Mouse (Mus musculus): ENCODE measurements around the gene Nfya. TPM values are rescaled to one million over a fixed set of nuclear protein-coding genes. Genes with fewer than 3 reads are reported as not detected.

Nfya gene
- polyA plus RNA-seq (2017; shearing (Covaris generic)) = 4.6 TPM

DNA sequence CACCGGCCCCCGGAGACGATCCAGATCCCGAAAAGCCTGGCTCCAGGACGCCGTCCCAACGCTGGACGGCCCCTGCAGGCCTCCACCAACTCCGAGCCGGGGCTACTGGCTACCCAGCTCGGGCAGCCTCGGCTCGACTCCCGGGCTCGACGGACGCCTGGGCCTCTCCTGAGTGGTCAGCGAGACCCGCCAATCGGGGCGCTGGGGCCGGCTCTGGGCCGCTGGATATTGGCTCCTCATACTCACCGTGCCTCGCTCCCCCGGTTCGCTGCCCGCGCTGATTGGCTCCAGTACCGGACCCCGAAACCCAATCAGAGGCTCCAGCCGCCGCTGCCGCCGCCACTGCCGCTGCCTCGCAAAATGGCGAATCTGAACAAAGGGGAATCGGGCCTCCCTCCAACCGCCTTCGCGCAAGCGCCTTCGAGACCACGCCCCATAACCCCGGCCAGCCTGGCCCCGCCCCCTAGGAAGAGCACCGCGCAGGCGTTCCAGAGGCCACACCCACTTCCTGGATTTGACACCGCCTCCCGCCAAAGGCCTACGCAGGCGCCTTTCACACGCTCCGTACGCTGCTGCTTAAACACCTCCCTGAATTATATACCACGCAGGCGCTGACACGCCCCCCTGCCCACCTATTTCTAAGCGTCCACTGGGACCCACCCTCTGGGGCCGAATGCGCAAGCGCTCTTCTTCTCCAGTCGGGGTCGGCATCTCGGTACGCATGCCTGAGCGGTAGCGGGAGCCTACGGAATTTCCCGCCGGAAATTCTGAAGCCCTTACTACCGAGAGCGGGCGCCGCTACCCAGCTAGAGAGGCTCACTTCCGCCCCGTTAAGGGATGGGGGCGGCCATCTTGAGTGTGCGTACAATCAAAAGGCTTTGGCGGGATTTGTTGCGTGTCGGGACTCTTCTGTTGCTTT is at the start of gene Nfya, which contains the start of gene Oard1:
Gene Nfya, minus strand, starts transcription at position 527 of the 919 bp plus-strand sequence.
Gene Oard1, plus strand, starts transcription at position 635 of the 919 bp plus-strand sequence.

DNA sequence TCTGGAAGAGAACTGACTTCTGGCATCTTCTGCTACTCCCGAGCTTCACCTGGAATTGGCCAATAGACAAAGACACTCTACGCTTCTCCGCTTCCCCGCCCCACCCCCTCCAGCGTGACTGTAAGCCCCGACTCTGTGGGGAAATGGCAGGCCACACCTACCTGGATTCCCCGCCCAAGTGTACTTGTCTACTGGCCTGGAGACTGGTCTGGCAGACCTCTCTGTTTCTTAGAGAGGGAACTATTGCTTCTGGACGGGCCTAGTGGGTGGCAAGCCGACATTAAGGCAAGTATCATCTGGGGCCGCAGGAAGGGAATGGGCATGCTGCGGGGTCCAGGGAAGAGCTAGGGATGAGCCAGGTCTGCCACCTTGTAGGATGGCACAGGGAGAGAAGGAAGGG is 45.0 kb upstream of the Nfya start, which contains the start of gene Unc5cl:
Gene Unc5cl, plus strand, starts transcription at position 214 of the 400 bp plus-strand sequence.

DNA sequence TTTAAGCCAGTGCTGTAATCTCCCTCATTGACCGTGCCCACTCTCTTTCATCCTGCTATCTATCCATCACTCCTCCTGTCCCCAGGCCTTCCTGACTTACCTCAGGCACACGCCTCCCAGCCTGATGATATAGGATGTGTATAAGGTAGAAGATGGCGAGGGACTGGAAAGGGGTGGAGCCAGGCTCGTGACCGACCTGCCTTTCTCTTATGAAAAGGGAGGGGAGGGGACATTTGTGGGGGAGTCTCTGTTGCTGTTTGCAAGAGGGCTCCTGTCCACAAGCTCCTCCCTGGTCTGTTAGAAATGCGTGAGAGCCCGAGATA is 41.6 kb upstream of the Nfya start, which contains the start of gene Tspo2:
Gene Tspo2, minus strand, starts transcription at position 170 of the 323 bp plus-strand sequence.

DNA sequence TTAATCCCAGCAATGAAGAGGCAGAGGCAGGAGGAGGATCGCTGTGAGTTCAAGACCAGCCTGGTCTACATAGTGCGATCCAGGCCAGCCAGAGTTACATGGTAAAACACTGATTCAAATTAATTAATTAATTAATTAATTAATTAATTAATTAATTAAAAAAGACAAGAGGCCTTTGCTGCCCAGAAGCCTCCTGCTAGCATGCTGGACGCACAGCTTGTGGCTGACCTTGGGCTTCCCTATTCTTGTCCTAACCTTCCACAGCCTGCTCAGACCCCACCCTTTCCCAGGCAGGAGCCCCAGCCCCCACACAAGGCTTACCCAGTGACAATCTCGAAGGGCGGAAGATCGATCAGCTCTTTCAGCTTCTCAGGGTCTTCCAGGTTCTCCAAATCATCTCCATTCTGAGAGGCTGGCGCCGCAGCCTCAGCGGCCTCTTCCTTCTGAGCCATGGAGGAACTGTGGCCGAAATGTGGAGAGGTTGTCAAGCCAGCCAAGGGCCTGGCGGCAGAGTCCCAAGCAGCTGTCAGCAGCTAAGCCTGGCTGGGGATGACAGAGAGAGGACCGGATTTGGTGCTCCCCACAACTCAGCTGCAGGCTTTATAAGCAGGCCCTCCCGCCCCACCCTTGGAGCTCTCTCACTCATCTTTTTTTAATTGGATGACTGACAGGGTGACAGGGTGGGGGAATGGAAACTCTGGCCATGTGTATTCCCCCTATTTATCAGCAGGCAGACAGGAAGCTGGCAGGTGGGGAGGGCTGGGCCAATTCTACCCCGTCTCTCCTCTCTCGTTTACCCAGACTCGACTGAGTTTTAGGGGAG is 22.7 kb upstream of the Nfya start, which contains the start of gene Apobec2:
Gene Apobec2, minus strand, starts transcription at position 773 of the 823 bp plus-strand sequence.

DNA sequence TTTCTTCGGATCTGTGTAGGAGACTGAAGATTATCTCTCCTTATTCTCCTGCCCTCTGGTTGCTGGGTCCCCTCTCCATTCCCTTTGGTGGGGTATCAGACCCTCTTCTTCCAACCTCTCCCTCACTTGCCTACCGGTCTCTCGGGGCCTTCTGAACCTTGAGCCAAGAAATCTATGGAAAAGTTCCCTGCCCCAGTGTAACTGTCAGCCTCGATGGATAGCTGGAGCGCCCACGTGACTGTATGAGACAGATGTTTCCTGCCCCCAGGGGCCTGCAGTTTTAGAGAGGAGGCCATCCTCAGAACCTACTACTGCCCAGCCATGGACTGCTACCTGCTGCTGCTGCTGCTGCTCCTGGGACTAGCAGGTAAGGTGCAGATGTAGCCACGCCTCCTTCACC is 50.1 kb downstream of the Nfya start, which contains the start of gene Treml1:
Gene Treml1, plus strand, starts transcription at position 301 of the 400 bp plus-strand sequence.

DNA sequence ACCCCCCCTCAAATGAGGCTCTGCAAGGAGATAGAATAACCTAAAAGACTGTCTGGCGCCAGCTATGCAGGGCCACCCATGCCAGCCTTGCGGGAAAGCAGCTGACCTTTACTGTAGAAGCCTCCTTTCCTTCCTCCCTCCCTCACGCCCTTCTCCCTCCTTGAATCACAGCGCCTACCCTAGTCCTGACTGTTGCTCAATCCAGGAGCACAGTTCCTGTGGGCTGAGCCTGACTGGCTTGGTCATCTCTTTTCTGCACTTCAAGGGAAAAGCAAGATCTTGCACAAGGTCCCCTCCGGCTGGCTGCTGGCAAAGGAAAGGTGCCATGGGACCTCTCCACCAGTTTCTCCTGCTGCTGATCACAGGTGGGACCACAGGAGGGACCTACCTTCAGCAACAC is 63.5 kb downstream of the Nfya start, which contains the start of gene Trem2:
Gene Trem2, plus strand, starts transcription at position 171 of the 400 bp plus-strand sequence.

Other genes with a start within 250 kb of the Nfya start
- not detected for gene A530064D06Rik, start 242.6 kb downstream of the Nfya start, polyA plus RNA-seq (2017; shearing (Covaris generic))
- not detected for gene Trem1, start 177.1 kb downstream of the Nfya start, polyA plus RNA-seq (2017; shearing (Covaris generic))
- not detected for gene Trem3, start 162.1 kb downstream of the Nfya start, polyA plus RNA-seq (2017; shearing (Covaris generic))
- gene Treml4, start 145.6 kb downstream of the Nfya start, polyA plus RNA-seq (2017; shearing (Covaris generic)) = 1.2 TPM
- 32.8 TPM for gene Treml2, start 110.4 kb downstream of the Nfya start, polyA plus RNA-seq (2017; shearing (Covaris generic))
- 4.9 TPM for gene B430306N03Rik, start 93.8 kb downstream of the Nfya start, polyA plus RNA-seq (2017; shearing (Covaris generic))
- gene Trem2, start 63.5 kb downstream of the Nfya start, polyA plus RNA-seq (2017; shearing (Covaris generic)) = not detected
- gene Treml1, start 50.0 kb downstream of the Nfya start, polyA plus RNA-seq (2017; shearing (Covaris generic)) = not detected
- gene Oard1, start 108 bp upstream of the Nfya start, polyA plus RNA-seq (2017; shearing (Covaris generic)) = 85.2 TPM
- gene Apobec2, start 23.0 kb upstream of the Nfya start, polyA plus RNA-seq (2017; shearing (Covaris generic)) = 7.3 TPM
- gene Tspo2, start 41.6 kb upstream of the Nfya start, polyA plus RNA-seq (2017; shearing (Covaris generic)) = 0.06 TPM
- 38.9 TPM for gene Unc5cl, start 45.0 kb upstream of the Nfya start, polyA plus RNA-seq (2017; shearing (Covaris generic))